Mouse (Mus musculus): ENCODE results near the gene Podn.
A peak's percentile ranks its signal among the peaks of the same experiment; 100 is the strongest.

Gene Podn

GRCm38 (mm10) chr4:108045136-108046107 lies 50.8 kb downstream of the Podn start:
- DNase-seq (ENCODE audit: low spot score in 2 of 2) = no peak

- DNase-seq (ENCODE audit: low spot score in 2 of 2) = no peak
These were observed 59.2 kb downstream of the Podn start for GRCm38 (mm10) chr4:108037027-108037426.

DNA sequence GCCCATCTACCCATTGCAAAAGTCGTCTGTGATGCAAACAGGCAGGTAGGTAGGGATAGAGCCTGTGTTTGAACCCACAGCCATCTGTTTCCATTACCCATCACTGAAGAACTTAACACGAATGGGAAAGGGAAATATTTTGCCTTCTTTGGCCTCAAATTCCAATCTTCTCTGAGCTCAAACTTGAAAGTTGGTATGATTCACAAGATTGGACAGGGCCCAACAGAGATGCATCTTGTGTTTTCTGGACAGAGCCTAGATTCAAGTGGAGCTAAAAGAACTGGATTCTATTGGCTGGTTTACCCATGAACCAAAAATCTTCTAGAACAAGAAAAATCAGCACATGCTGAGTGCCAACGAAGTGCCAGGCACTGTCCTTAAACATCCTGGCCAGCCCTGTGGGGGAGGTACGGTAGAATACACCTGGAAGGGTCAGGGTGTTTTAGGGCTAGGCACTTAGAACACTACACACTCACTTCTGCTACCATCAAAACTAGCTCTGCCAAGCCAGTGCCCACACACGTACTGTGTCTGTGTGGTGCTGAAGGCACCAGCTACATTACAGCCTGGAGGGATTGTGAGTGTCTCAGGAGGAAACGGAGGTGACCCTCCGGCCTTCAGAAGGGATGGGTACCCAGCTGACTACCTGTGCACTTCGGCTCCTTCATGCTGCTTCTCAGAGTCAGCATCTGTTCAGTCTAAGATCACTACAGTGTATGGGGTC lies 63.0 kb downstream of the Podn start:
- DNase-seq (ENCODE audit: low spot score in 2 of 2) = peak in 1 of 2 experiments; percentile 45

DNA sequence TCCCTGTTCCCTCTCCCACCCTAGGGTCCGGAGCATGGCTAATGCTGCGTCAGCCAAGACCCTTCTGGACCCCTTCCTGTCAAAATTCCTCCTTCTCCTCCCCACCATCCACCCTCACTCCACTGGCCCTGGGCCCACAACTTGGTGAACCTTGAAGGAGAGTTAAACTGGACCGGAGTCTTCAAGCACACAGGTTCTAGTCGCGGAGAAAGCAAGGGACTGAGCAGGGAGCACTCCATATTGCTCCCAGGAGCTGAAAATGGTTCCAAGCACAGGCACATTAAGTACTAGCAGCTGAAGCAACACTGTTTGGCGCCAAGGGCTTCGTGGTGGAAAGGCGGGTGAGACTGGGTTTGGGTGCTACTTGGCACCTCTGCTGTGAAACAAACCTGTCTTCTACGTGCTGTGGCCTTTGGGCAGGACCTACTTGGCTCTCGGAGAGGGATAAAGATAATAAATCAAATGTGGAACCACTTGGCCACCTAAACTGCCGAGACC lies 63.8 kb downstream of the Podn start:
- DNase-seq (ENCODE audit: low spot score in 2 of 2) = no peak

GRCm38 (mm10) chr4:108031502-108032351 lies 64.5 kb downstream of the Podn start:
- peak; percentile 53 to 56 for DNase-seq (ENCODE audit: low spot score in 2 of 2)

- DNase-seq (ENCODE audit: low spot score in 2 of 2) = no peak
These were observed 65.2 kb downstream of the Podn start for GRCm38 (mm10) chr4:108030888-108031501.

DNA sequence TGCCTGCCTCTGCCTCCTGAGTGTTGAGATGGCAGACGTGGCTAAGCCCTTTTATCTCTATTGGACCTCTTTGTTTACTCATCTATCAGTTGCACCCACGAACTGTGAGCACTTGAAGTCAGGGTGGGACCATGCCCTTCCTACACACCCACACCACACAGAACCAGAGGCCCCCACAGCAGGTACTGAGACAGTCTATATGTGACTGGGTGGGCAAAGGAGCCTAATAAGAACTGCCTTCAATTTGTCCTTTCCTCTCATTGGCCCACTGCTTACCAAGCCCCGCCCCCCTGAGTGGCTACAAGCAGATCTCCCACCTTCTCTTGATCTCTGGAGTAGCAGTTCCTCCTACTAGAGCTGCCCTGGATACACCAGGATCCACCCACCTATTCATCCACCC lies 70.1 kb downstream of the Podn start:
- DNase-seq (ENCODE audit: low spot score in 2 of 2) = no peak

DNA sequence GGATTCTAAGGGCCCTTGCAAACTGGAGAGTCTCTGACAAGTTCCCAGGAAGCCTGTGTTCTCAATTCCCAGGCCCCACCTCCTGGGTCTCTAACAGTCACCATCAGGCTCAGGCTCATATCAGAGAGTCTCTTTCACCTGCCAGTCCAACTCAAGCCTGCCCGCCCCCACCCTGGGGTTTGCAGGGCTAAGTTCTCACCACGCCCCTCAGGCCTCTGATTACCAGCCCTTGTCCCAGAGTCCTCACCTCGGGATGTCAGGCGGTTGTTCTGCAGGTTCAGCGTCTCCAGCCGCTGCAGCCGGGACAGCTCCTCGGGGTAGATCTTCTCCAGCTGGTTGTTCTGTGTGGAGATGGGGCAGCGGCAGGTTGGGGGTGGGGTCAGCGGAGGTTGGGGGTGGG lies 71.0 kb downstream of the Podn start:
- DNase-seq (ENCODE audit: low spot score in 2 of 2) = no peak

DNA sequence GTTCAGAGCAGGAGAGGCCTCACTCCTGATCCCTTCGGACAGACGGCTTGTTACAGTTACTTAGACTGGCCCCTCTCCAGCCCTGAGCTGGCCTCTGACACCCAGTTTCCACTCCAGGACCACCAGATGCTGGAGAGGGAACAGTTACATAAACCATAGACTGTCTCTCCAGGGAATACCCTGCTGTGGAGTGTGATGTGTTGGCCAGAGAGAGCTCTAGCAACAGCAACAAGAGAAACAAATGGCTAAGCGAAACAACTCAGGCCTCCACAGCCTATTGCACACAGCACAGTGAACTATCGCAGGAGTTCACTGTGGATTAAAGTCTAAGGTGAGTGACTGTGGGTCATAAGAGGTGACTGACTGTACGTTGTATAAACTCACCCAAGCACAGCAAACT lies 71.6 kb downstream of the Podn start:
- no peak for DNase-seq (ENCODE audit: low spot score in 2 of 2)

- no peak for DNase-seq (ENCODE audit: low spot score in 2 of 2)
These were observed 73.1 kb downstream of the Podn start for GRCm38 (mm10) chr4:108023186-108023585.

- DNase-seq (ENCODE audit: low spot score in 2 of 2) = no peak
These were observed 76.1 kb downstream of the Podn start for GRCm38 (mm10) chr4:108020178-108020577.

GRCm38 (mm10) chr4:108018961-108019921 lies 77.0 kb downstream of the Podn start:
- DNase-seq (ENCODE audit: low spot score in 2 of 2) = no peak

DNA sequence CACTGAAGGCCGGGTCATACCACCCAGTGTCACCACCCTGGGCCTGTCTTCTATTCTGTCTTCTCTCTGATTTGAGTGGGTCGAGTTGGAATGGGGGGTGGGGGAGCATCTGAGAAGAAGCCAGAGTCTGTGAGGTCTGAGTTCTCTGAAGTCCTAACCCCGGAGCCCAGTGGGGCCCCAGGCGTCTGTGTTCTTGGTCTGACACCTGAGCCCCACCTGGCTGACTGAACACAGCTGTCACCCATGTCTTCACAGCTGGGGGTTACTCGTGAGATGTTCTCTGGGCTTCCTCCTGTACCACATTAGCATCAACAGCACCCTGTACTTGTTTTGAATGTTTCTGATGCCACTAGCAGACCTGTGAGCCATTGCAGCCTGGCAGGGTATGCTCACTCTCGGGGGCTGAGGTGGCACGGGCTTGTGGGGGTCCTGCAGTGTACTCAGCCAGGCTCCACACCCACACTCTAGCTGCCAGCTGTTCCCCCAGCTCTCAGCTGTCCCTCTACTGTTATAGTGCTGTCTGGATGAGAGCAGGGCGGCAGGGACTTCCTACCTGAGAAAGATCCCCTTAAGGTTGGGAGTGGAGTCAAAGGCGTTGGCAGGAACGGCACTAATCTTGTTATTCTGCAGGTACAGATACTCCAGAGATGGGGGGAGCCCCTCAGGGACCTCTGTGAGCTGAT lies 77.9 kb downstream of the Podn start:
- DNase-seq (ENCODE audit: low spot score in 2 of 2) = no peak

GRCm38 (mm10) chr4:108017839-108018238 lies 78.4 kb downstream of the Podn start:
- DNase-seq (ENCODE audit: low spot score in 2 of 2) = no peak

DNA sequence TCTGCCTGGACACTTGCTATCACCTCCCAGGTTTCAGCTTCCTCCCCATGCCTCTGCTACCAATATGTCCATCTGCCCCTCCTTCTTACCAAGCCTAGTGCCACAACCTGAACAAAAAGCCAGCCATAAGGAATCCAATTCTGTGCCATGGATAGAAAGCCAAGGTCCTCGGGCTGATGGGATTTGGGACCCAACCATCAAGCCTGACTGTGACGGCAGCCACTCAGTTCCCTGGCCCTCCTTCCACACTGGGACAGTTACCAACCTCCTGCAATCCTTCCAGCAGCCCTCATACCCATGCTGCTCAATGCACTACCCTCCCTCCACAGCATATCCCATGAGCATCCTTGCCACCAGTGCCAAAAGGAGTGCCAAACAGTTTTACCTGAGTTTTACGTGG lies 79.9 kb downstream of the Podn start:
- DNase-seq (ENCODE audit: low spot score in 2 of 2) = no peak

GRCm38 (mm10) chr4:108015067-108015765 lies 81.0 kb downstream of the Podn start:
- DNase-seq (ENCODE audit: low spot score in 2 of 2) = no peak

DNA sequence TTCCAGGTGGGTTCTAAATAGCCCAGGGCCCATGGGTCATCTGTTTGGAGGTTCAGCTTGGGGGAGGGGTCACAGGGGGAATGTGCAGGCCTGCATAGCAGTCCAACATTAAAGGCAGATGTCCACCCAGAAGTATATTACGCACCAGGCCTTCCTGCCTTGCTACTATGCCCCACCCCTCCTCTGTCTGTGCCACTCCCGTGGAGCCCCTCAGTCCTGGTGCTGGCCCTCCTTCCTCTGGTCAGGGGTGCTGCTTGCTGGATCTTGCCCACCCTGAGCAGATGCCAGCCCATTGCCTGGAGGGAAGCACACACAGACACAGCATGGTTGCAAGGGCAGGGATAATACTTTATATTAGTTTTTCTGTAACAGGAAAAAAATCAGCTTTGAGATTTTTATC lies 81.8 kb downstream of the Podn start:
- DNase-seq (ENCODE audit: low spot score in 2 of 2) = no peak

DNA sequence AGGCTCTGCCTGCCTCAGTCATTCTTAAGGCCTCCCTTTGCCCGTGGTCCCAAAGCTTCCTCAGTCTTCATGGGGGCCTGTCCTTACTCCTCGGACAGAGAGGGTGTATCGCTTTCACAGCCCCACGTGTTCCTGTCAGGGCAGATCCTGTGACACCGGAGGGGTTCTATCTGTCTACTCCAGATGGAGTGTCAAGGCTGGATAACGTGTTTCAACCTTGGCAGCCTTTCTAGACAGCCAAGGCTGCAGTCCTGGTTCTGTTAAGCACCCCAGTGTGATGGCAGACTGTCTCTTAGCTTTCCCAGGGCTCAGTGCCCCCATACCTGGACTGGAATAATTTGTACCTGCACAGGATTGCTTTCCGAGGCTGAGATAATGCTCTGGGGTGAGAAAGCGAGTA lies 87.7 kb downstream of the Podn start:
- no peak for DNase-seq (ENCODE audit: low spot score in 2 of 2)

GRCm38 (mm10) chr4:108007532-108008103 lies 88.6 kb downstream of the Podn start:
- DNase-seq (ENCODE audit: low spot score in 2 of 2) = no peak
